Mouse (Mus musculus): Measurements from ENCODE around the gene Hoxd12. TPM values are rescaled to one million over a fixed set of nuclear protein-coding genes. Genes with fewer than 3 reads are reported as not detected.
A peak's percentile ranks its signal among the peaks of the same experiment; 100 is the strongest.

The Hoxd12 gene
- polyA plus RNA-seq, 1 experiment from 2014 or later, result not detected

GRCm38 (mm10) chr2:74691995-74692807 lies 17.4 kb downstream of the Hoxd12 start:
- Histone ChIP-seq H3K9ac (ENCODE audit: low read length) (no peak overlapping the region), H3K4me1 (replicated peaks; ENCODE audit: control insufficient read depth, insufficient read depth, low read length) (no peaks in the 10 kb centered on the region), H3K27ac (ENCODE audit: low read length) (no peak overlapping the region), H3K27me3 (ENCODE audit: control insufficient read depth, insufficient read depth, low read depth, low read length) (peaks cover 93% of the 10 kb centered on the region), H3K4me3 (ENCODE audit: low read length) (no peak overlapping the region), H3K4me2 (ENCODE audit: low read depth, low read length) (no peak overlapping the region), H3K9me3 (ENCODE audit: control insufficient read depth, low read length) (no peaks in the 10 kb centered on the region), H3K36me3 (ENCODE audit: control insufficient read depth, insufficient read depth, low read length) (no peaks in the 10 kb centered on the region)
- ATAC-seq (ENCODE audit: low read depth), result no peak
- 4% methylated on average over 35 of the region's 35 CpGs for WGBS

- no peaks in the 10 kb centered on the region for H3K36me3 ChIP-seq (ENCODE audit: control insufficient read depth, insufficient read depth, low read length)
- no peaks in the 10 kb centered on the region for H3K9me3 ChIP-seq (ENCODE audit: control insufficient read depth, low read length)
- H3K4me1 ChIP-seq (replicated peaks; ENCODE audit: control insufficient read depth, insufficient read depth, low read length), result peaks cover 2% of the 10 kb centered on the region; the same call in 1 of the 2 replicates
- H3K9ac ChIP-seq (ENCODE audit: low read length), result no peak overlapping the region
- no peak for ATAC-seq (ENCODE audit: low read depth)
- peaks cover 93% of the 10 kb centered on the region for H3K27me3 ChIP-seq (ENCODE audit: control insufficient read depth, insufficient read depth, low read depth, low read length)
- no peak overlapping the region for H3K27ac ChIP-seq (ENCODE audit: low read length)
- 1% methylated on average over 20 of the region's 20 CpGs for WGBS
- no peak overlapping the region for H3K4me2 ChIP-seq (ENCODE audit: low read depth, low read length)
- H3K4me3 ChIP-seq (ENCODE audit: low read length), result no peak overlapping the region
These were observed 18.1 kb downstream of the Hoxd12 start for GRCm38 (mm10) chr2:74692808-74693431.

DNA sequence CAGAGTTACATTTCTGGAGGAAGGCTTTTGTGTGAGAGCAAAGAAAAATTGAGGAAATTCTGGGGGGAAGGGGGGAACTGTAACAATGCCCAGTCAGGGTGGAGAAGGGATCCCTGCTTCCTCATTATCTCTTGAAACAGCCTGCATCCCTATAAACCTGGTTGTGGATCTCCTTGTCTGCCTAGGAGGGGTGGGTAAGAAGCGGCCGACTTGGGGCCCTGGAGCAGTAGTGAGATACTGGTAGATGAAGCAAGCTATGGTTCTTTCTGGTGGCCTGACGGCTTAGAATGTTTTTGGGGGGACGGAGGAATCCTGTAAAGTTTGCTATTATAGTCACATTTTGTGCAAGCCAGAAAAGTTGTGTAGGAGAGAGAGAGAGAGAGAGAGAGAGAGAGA lies 18.6 kb downstream of the Hoxd12 start:
- H3K4me3 ChIP-seq (ENCODE audit: low read length), result no peak overlapping the region
- H3K27ac ChIP-seq (ENCODE audit: low read length), result no peak overlapping the region
- no peaks in the 10 kb centered on the region for H3K36me3 ChIP-seq (ENCODE audit: control insufficient read depth, insufficient read depth, low read length)
- peaks cover 4% of the 10 kb centered on the region for H3K4me1 ChIP-seq (replicated peaks; ENCODE audit: control insufficient read depth, insufficient read depth, low read length)
- H3K9me3 ChIP-seq (ENCODE audit: control insufficient read depth, low read length), result no peaks in the 10 kb centered on the region
- H3K4me2 ChIP-seq (ENCODE audit: low read depth, low read length), result no peak overlapping the region
- H3K9ac ChIP-seq (ENCODE audit: low read length), result no peak overlapping the region
- ATAC-seq (ENCODE audit: low read depth), result no peak
- H3K27me3 ChIP-seq (ENCODE audit: control insufficient read depth, insufficient read depth, low read depth, low read length), result peaks cover 93% of the 10 kb centered on the region
- WGBS, result 7% methylated on average over 4 of the region's 4 CpGs

- Histone ChIP-seq H3K27me3 (ENCODE audit: control insufficient read depth, insufficient read depth, low read depth, low read length) (peaks cover 94% of the 10 kb centered on the region), H3K27ac (ENCODE audit: low read length) (no peak overlapping the region), H3K36me3 (ENCODE audit: control insufficient read depth, insufficient read depth, low read length) (no peaks in the 10 kb centered on the region), H3K9ac (ENCODE audit: low read length) (no peak overlapping the region), H3K9me3 (ENCODE audit: control insufficient read depth, low read length) (no peaks in the 10 kb centered on the region), H3K4me1 (replicated peaks; ENCODE audit: control insufficient read depth, insufficient read depth, low read length) (peaks cover 4% of the 10 kb centered on the region), H3K4me2 (ENCODE audit: low read depth, low read length) (no peak overlapping the region), H3K4me3 (ENCODE audit: low read length) (no peak overlapping the region)
- 3% methylated on average over 16 of the region's 16 CpGs for WGBS
- no peak for ATAC-seq (ENCODE audit: low read depth)
These were observed 19.3 kb downstream of the Hoxd12 start for GRCm38 (mm10) chr2:74694066-74694465.

GRCm38 (mm10) chr2:74695383-74695782 lies 20.6 kb downstream of the Hoxd12 start:
- H3K9ac ChIP-seq (ENCODE audit: low read length), result no peak overlapping the region
- no peak overlapping the region for H3K27ac ChIP-seq (ENCODE audit: low read length)
- H3K4me1 ChIP-seq (replicated peaks; ENCODE audit: control insufficient read depth, insufficient read depth, low read length), result peaks cover 4% of the 10 kb centered on the region
- H3K4me2 ChIP-seq (ENCODE audit: low read depth, low read length), result no peak overlapping the region
- 5% methylated on average over 1 of the region's 1 CpGs for WGBS
- ATAC-seq (ENCODE audit: low read depth), result no peak
- H3K36me3 ChIP-seq (ENCODE audit: control insufficient read depth, insufficient read depth, low read length), result no peaks in the 10 kb centered on the region
- H3K27me3 ChIP-seq (ENCODE audit: control insufficient read depth, insufficient read depth, low read depth, low read length), result peaks cover 96% of the 10 kb centered on the region
- H3K4me3 ChIP-seq (ENCODE audit: low read length), result no peak overlapping the region
- no peaks in the 10 kb centered on the region for H3K9me3 ChIP-seq (ENCODE audit: control insufficient read depth, low read length)

DNA sequence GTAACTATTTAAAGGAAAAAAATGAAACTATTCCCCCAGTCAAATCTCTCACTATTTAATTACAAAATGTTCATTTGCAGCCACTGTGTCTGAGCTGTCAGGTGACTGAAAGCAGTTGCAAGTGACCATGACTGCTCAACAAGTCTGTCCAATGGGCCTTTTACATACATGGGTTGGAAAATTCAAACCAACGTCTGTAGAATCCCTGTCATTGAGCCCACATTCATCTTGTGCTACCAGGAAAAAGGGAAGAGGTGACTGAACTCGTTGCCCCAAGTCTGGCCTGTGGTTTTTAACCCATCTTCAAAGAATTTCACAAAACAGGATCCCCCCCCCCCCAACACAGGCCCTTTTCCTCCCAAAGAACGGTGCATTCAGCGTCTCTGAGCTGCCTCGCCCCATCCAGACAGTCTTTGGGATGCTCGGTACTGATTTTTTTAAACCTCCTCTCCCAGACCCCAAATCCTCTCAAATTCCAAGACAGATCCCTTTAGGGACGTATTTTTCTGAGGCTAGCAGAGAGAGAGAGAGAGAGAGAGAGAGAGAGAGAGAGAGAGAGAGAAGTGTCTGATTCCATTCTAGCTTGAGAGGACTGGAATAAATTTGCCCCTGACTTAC lies 21.1 kb downstream of the Hoxd12 start:
- no peak for ATAC-seq (ENCODE audit: low read depth)
- Histone ChIP-seq H3K27ac (ENCODE audit: low read length) (no peak overlapping the region), H3K4me2 (ENCODE audit: low read depth, low read length) (no peak overlapping the region), H3K9me3 (ENCODE audit: control insufficient read depth, low read length) (no peaks in the 10 kb centered on the region), H3K4me1 (replicated peaks; ENCODE audit: control insufficient read depth, insufficient read depth, low read length) (peaks cover 4% of the 10 kb centered on the region), H3K9ac (ENCODE audit: low read length) (no peak overlapping the region), H3K36me3 (ENCODE audit: control insufficient read depth, insufficient read depth, low read length) (no peaks in the 10 kb centered on the region), H3K4me3 (ENCODE audit: low read length) (no peak overlapping the region), H3K27me3 (ENCODE audit: control insufficient read depth, insufficient read depth, low read depth, low read length) (peaks cover 100% of the 10 kb centered on the region)
- 3% methylated on average over 7 of the region's 7 CpGs for WGBS

DNA sequence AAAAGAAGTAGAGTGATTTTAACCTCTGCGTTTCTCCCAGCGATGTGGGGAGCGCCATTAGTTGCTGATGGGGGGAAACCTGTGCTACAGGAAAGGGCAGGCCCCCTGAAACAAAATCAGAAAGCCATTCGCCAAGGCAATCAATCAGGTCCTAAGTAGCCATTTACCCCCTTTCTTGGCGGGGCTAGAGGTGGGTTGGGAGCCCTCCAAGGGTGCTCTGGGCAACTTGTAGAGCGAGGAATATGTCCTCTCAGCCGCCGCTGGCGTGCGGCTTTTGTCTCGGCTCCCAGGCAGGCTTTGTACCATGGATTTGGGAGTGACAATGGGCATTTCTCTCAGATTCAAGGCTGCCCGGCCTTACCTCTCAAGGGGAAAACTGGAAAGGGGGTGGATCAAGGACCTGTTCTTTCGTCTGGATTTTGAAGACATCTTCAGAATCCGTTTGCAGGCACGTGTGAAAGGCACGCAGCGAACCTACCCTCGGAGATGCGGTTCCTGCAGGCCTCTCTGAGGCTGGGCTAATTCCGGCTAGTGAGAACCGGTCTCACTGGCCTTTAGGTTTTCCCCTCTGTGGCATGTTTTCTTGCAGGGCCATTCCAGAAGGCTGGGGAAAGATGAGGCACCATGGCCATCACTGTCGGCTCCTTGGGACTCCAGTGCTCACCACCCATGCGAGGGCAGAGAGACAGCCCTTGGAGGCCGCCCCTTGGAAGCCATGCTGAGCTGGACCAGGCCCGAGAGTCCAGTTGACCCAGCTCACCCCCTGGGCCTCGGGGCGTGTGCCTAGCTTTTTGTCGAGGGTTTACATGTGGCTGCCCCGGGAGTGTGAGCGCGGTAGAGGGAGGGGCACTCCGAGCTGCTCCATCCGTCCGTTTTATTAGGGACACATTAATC lies 21.9 kb downstream of the Hoxd12 start:
- H3K27ac ChIP-seq (ENCODE audit: low read length), result no peak overlapping the region
- no peak overlapping the region for H3K4me3 ChIP-seq (ENCODE audit: low read length)
- peaks cover 4% of the 10 kb centered on the region for H3K4me1 ChIP-seq (replicated peaks; ENCODE audit: control insufficient read depth, insufficient read depth, low read length)
- H3K36me3 ChIP-seq (ENCODE audit: control insufficient read depth, insufficient read depth, low read length), result no peaks in the 10 kb centered on the region
- no peak overlapping the region for H3K4me2 ChIP-seq (ENCODE audit: low read depth, low read length)
- H3K27me3 ChIP-seq (ENCODE audit: control insufficient read depth, insufficient read depth, low read depth, low read length), result peaks cover 100% of the 10 kb centered on the region
- ATAC-seq (ENCODE audit: low read depth), result no peak
- H3K9me3 ChIP-seq (ENCODE audit: control insufficient read depth, low read length), result no peaks in the 10 kb centered on the region
- 4% methylated on average over 34 of the region's 34 CpGs for WGBS
- H3K9ac ChIP-seq (ENCODE audit: low read length), result no peak overlapping the region

GRCm38 (mm10) chr2:74697567-74698121 lies 22.8 kb downstream of the Hoxd12 start, which contains the start of gene Hoxd9:
Hoxd9 (plus strand) TSS chr2:74697727.
- H3K9ac ChIP-seq (ENCODE audit: low read length), result no peak within 1 kb of the TSS
- H3K4me3 ChIP-seq (ENCODE audit: low read length), result peak within 1 kb of the TSS; percentile 31
- peaks cover 97% of the 10 kb centered on the region for H3K27me3 ChIP-seq (ENCODE audit: control insufficient read depth, insufficient read depth, low read depth, low read length)
- peak within 1 kb of the TSS; percentile 52 for H3K4me2 ChIP-seq (ENCODE audit: low read depth, low read length)
- H3K27ac ChIP-seq (ENCODE audit: low read length), result no peak within 1 kb of the TSS
- H3K36me3 ChIP-seq (ENCODE audit: control insufficient read depth, insufficient read depth, low read length), result no peaks in the 10 kb centered on the region
- peak; percentile 54 for ATAC-seq (ENCODE audit: low read depth)
- H3K4me1 ChIP-seq (replicated peaks; ENCODE audit: control insufficient read depth, insufficient read depth, low read length), result peaks cover 4% of the 10 kb centered on the region
- WGBS, result under 1% methylated on average over 41 of the region's 43 CpGs
- H3K9me3 ChIP-seq (ENCODE audit: control insufficient read depth, low read length), result no peaks in the 10 kb centered on the region
